Mouse (Mus musculus): ENCODE data around the gene Ifi44. TPM values are rescaled to one million over a fixed set of nuclear protein-coding genes. Genes with fewer than 3 reads are reported as not detected.

Gene Ifi44
- polyA plus RNA-seq (2015; fragmentation: Nextera tagmentation; extraction: Ambion mirVana), result 0.06 TPM in 1 of 2 replicates, not detected in the other

GRCm38 (mm10) chr3:151749737-151750136 lies at the start of gene Ifi44:
TSS of gene Ifi44 (minus strand) at chr3:151749960.
- 72% methylated on average over 7 of the region's 7 CpGs for WGBS
- ATAC-seq, result no peak
- Histone ChIP-seq H3K4me3 (no peak within 1 kb of the TSS), H3K27me3 (no peaks in the 10 kb centered on the region), H3K36me3 (ENCODE audit: poor library complexity, severe bottlenecking) (no peaks in the 10 kb centered on the region), H3K4me1 (no peaks in the 10 kb centered on the region), H3K9ac (no peak within 1 kb of the TSS), H3K4me2 (no peak within 1 kb of the TSS), H3K27ac (no peak within 1 kb of the TSS), H3K9me3 (replicated peaks) (no peaks in the 10 kb centered on the region)

DNA sequence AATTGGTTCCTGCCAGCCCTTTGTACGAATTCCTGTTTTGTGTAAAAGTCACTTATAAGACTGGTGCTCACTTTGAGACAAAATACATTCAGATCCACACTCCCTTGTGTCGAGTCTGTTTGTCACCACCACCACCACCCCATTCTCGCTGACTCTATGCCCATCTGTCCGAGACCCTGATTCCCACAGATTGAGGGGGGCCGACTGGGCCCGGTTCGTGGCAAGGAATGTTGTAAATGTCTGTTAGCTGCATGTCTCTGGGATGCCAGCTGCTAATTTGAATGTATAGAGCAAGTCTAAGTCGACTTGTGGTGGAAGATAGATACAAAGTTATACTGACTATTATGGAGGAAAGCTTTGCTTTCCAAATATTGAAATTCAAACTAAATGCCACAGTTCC lies 38.9 kb upstream of the Ifi44 start:
- Histone ChIP-seq H3K9ac (no peak overlapping the region), H3K27ac (no peak overlapping the region), H3K4me2 (no peak overlapping the region), H3K4me1 (no peaks in the 10 kb centered on the region), H3K36me3 (ENCODE audit: poor library complexity, severe bottlenecking) (no peaks in the 10 kb centered on the region), H3K9me3 (replicated peaks) (no peaks in the 10 kb centered on the region), H3K4me3 (no peak overlapping the region), H3K27me3 (no peaks in the 10 kb centered on the region)
- no peak for ATAC-seq
- WGBS, result 81% methylated on average over 8 of the region's 8 CpGs

- no peak overlapping the region for H3K4me3 ChIP-seq
- no peak overlapping the region for H3K27ac ChIP-seq
- no peak for ATAC-seq
- H3K4me1 ChIP-seq, result no peaks in the 10 kb centered on the region
- H3K9ac ChIP-seq, result no peak overlapping the region
- H3K9me3 ChIP-seq (replicated peaks), result no peaks in the 10 kb centered on the region
- H3K36me3 ChIP-seq (ENCODE audit: poor library complexity, severe bottlenecking), result no peaks in the 10 kb centered on the region
- H3K27me3 ChIP-seq, result no peaks in the 10 kb centered on the region
- no peak overlapping the region for H3K4me2 ChIP-seq
- 76% methylated on average over 4 of the region's 4 CpGs for WGBS
These were observed 25.3 kb upstream of the Ifi44 start for GRCm38 (mm10) chr3:151775089-151775488.

- H3K27ac ChIP-seq, result no peak overlapping the region
- no peaks in the 10 kb centered on the region for H3K27me3 ChIP-seq
- no peaks in the 10 kb centered on the region for H3K9me3 ChIP-seq (replicated peaks)
- no peak overlapping the region for H3K4me2 ChIP-seq
- 55% methylated on average over 3 of the region's 3 CpGs for WGBS
- ATAC-seq, result 0 out of 2 replicates have a peak, but pooled peaks have one; percentile 27
- H3K36me3 ChIP-seq (ENCODE audit: poor library complexity, severe bottlenecking), result no peaks in the 10 kb centered on the region
- no peaks in the 10 kb centered on the region for H3K4me1 ChIP-seq
- no peak overlapping the region for H3K9ac ChIP-seq
- H3K4me3 ChIP-seq, result no peak overlapping the region
These were observed 21.3 kb upstream of the Ifi44 start for GRCm38 (mm10) chr3:151771074-151771473.

DNA sequence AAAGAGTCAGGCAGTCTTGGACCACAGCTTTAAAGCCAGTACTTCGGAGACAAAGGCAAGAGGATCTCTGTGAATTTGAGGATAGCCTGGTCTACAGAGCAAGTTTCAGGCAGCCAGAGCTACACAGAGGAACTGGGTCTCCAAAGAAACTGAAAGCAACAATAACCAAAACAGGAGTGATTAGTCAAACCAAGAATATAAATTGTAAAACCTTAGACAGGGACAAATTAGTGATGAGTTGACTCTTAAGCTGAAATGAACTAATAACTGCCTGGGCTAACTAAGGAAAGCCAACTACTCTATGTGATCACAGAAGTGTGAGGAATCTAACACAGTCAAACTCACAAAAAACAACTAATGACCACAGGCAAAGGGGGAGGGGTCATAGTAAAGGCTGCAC lies 1.2 kb downstream of the Ifi44 start:
- H3K36me3 ChIP-seq (ENCODE audit: poor library complexity, severe bottlenecking), result no peaks in the 10 kb centered on the region
- no peaks in the 10 kb centered on the region for H3K9me3 ChIP-seq (replicated peaks)
- no peak overlapping the region for H3K4me2 ChIP-seq
- no peaks in the 10 kb centered on the region for H3K4me1 ChIP-seq
- H3K27me3 ChIP-seq, result no peaks in the 10 kb centered on the region
- no peak for ATAC-seq
- no peak overlapping the region for H3K4me3 ChIP-seq
- no peak overlapping the region for H3K9ac ChIP-seq
- 89% methylated on average over 1 of the region's 1 CpGs for WGBS
- H3K27ac ChIP-seq, result no peak overlapping the region

- no peak overlapping the region for H3K9ac ChIP-seq
- no peak overlapping the region for H3K27ac ChIP-seq
- no peak for ATAC-seq
- H3K4me3 ChIP-seq, result no peak overlapping the region
- H3K4me1 ChIP-seq, result no peaks in the 10 kb centered on the region
- no peaks in the 10 kb centered on the region for H3K27me3 ChIP-seq
- H3K4me2 ChIP-seq, result no peak overlapping the region
- H3K36me3 ChIP-seq (ENCODE audit: poor library complexity, severe bottlenecking), result no peaks in the 10 kb centered on the region
- no peaks in the 10 kb centered on the region for H3K9me3 ChIP-seq (replicated peaks)
- WGBS, result 90% methylated on average over 8 of the region's 8 CpGs
These were observed 3.7 kb downstream of the Ifi44 start for GRCm38 (mm10) chr3:151746058-151746457.

- Histone ChIP-seq H3K36me3 (ENCODE audit: poor library complexity, severe bottlenecking) (no peaks in the 10 kb centered on the region), H3K4me1 (no peaks in the 10 kb centered on the region), H3K4me3 (no peak overlapping the region), H3K27ac (no peak overlapping the region), H3K4me2 (no peak overlapping the region), H3K27me3 (no peaks in the 10 kb centered on the region), H3K9me3 (replicated peaks) (no peaks in the 10 kb centered on the region), H3K9ac (no peak overlapping the region)
- ATAC-seq, result no peak
- WGBS, result 79% methylated on average over 1 of the region's 1 CpGs
These were observed 7.5 kb downstream of the Ifi44 start for GRCm38 (mm10) chr3:151742223-151742622.

GRCm38 (mm10) chr3:151716246-151716645 lies 33.5 kb downstream of the Ifi44 start:
- Histone ChIP-seq H3K27ac (no peak overlapping the region), H3K36me3 (ENCODE audit: poor library complexity, severe bottlenecking) (no peaks in the 10 kb centered on the region), H3K9me3 (replicated peaks) (no peaks in the 10 kb centered on the region), H3K9ac (no peak overlapping the region), H3K4me1 (no peaks in the 10 kb centered on the region), H3K4me2 (no peak overlapping the region), H3K27me3 (no peaks in the 10 kb centered on the region), H3K4me3 (no peak overlapping the region)
- 39% methylated on average over 1 of the region's 1 CpGs for WGBS
- ATAC-seq, result peak; percentile 77

DNA sequence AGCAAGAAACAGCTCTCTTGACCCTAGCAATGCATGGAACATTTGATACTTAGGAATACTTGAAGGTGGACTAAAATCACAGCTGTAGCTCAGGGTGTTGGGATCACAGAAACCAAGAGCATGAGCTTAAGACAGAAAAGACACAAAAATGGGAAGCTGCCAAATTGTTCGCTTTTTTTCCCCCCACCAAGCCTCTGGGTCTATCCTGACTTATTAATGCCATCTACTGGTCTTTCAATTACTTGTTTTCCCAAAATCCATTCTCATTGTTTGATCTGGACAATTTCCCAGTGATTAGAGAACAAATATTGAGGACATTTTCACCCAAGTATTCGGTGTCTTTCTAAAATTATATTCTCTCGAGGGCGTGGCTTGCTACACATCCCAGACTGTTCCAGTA lies 42.4 kb downstream of the Ifi44 start:
- Histone ChIP-seq H3K4me3 (no peak overlapping the region), H3K4me1 (no peaks in the 10 kb centered on the region), H3K9ac (no peak overlapping the region), H3K27ac (no peak overlapping the region), H3K4me2 (no peak overlapping the region), H3K27me3 (no peaks in the 10 kb centered on the region), H3K36me3 (ENCODE audit: poor library complexity, severe bottlenecking) (no peaks in the 10 kb centered on the region), H3K9me3 (replicated peaks) (no peaks in the 10 kb centered on the region)
- ATAC-seq, result no peak
- 92% methylated on average over 4 of the region's 4 CpGs for WGBS

Other genes starting within 250 kb of the Ifi44 start
- gene Ifi44l, start 12.9 kb upstream of the Ifi44 start, polyA plus RNA-seq (2015; fragmentation: Nextera tagmentation; extraction: Ambion mirVana), result not detected in 2 replicates
- gene Ptgfr, start 87.7 kb upstream of the Ifi44 start, polyA plus RNA-seq (2015; fragmentation: Nextera tagmentation; extraction: Ambion mirVana), result 0.27 and 0.28 TPM in 2 replicates